Mouse (Mus musculus): ENCODE data around the gene Mael.

DNA sequence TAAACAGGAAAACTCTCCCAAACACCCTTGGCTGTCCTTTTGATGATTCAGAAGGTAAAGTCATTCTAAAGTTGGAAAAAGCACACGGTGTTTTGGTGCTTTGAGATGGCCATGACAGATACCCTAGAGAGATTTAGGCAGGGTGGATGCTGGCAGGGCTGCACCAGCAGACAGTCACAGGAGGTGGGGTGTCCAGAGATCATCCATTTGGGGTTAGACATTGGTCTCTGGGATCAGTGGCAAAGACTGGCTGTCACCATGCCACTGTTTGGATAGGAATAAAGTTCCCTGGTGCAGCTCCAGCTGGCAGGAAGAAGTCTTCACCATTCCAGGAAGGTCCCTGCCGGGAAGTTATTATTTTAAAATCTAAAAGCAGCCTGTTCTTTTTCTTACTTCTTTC lies 40.2 kb upstream of the Mael start:
- TF ChIP-seq CTCF (IDR thresholded peaks at IDR 0.05; ENCODE audit: extremely low read depth, insufficient read depth, insufficient read length, insufficient replicate concordance) (no peak), POLR2A (IDR thresholded peaks at IDR 0.05; ENCODE audit: low read depth, low read length) (no peak)
